Mouse (Mus musculus) limb, embryonic 13.5 days (tissue): Measurements from ENCODE around the gene Pnma5. TPM values are rescaled to one million over a fixed set of nuclear protein-coding genes. Genes with fewer than 3 reads are reported as not detected.

ENCODE experiments used
- microRNA counts: library from miRNA; unstranded; fragments of <30 nt; microRNA quantifications from one replicate; lab custom pipeline; 2016
- microRNA-seq: library from miRNA; unstranded; fragments of <30 nt; microRNA quantifications from one replicate; pipeline ENCODE4, GENCODE M21; 2016
- polyA plus RNA-seq: library from polyadenylated mRNA; unstranded; fragments of >200 nt; fragmentation: Nextera tagmentation; extraction: Ambion mirVana; gene quantifications from 2 replicates; pipeline ENCODE4 v1.2.1, GENCODE M21; 2015

The Pnma5 gene
- polyA plus RNA-seq, 1 experiment from 2014 or later = 0.20 TPM

MicroRNAs within 50 kb of the gene (microRNA counts, 519-probe panel; counts per million panel counts)
- not detected for microRNA mmu-miR-2137 (lab: Ali Mortazavi, UCI)

Small RNA genes within 50 kb of the gene (microRNA-seq; reads per million reads assigned to microRNA genes)
- 0.87 reads per million for gene Mir2137

Other genes with a start within 250 kb of the Pnma5 start
- gene Gabrq, start 211.9 kb downstream of the Pnma5 start, polyA plus RNA-seq = 0.11 TPM in 2 replicates
- 72.8 and 75.1 TPM in 2 replicates for gene Cetn2, start 118.7 kb downstream of the Pnma5 start, polyA plus RNA-seq
- 22.4 and 22.7 TPM in 2 replicates for gene Nsdhl, start 118.5 kb downstream of the Pnma5 start, polyA plus RNA-seq
- 25.0 and 28.4 TPM in 2 replicates for gene Zfp185, start 49.8 kb downstream of the Pnma5 start, polyA plus RNA-seq
- 0.29 and 0.32 TPM in 2 replicates for gene Pnma3, start 27.7 kb upstream of the Pnma5 start, polyA plus RNA-seq
- gene Xlr4a, start 45.4 kb upstream of the Pnma5 start, polyA plus RNA-seq = 0.65 and 1.2 TPM in 2 replicates
- gene Xlr3a, start 60.0 kb upstream of the Pnma5 start, polyA plus RNA-seq = 2.4 and 2.8 TPM in 2 replicates
- gene Gm14685, start 79.9 kb upstream of the Pnma5 start, polyA plus RNA-seq = 0.06 and 0.10 TPM in 2 replicates
- gene Xlr5b, start 111.7 kb upstream of the Pnma5 start, polyA plus RNA-seq = not detected in 2 replicates
- not detected in 2 replicates for gene DXBay18, start 112.3 kb upstream of the Pnma5 start, polyA plus RNA-seq
- gene Spin2d, start 139.9 kb upstream of the Pnma5 start, polyA plus RNA-seq = not detected in 2 replicates
- 14.1 and 18.5 TPM in 2 replicates for gene Xlr3b, start 155.1 kb upstream of the Pnma5 start, polyA plus RNA-seq
- 0.56 and 1.2 TPM in 2 replicates for gene Xlr4b, start 177.2 kb upstream of the Pnma5 start, polyA plus RNA-seq
- gene F8a, start 191.2 kb upstream of the Pnma5 start, polyA plus RNA-seq = 10.9 and 12.1 TPM in 2 replicates
- not detected in 2 replicates for gene Xlr4c, start 206.0 kb upstream of the Pnma5 start, polyA plus RNA-seq
- gene Xlr3c, start 228.3 kb upstream of the Pnma5 start, polyA plus RNA-seq = 0.13 and 0.51 TPM in 2 replicates